Mouse (Mus musculus) ES-Bruce4 (cell line): Measurements from ENCODE around the gene Ccnjl. TPM values are rescaled to one million over a fixed set of nuclear protein-coding genes. Genes with fewer than 3 reads are reported as not detected.

ENCODE experiments used
- H3K27ac ChIP-seq: 2 replicates; pipeline ENCODE4 v1.5.1; 2012; ENCODE audit warnings: low read length, inconsistent platforms; ENCODE audit not compliant: insufficient read depth
- H3K27me3 ChIP-seq: 2 replicates; pipeline ENCODE4 v1.6.1; 2012; ENCODE audit warnings: mild to moderate bottlenecking, low read length, inconsistent platforms; ENCODE audit not compliant: control insufficient read depth, poor library complexity, insufficient read depth, severe bottlenecking
- H3K36me3 ChIP-seq: 2 replicates; pipeline ENCODE4 v1.6.1; 2012; ENCODE audit warnings: inconsistent platforms, mild to moderate bottlenecking, low read length, moderate library complexity; ENCODE audit not compliant: control insufficient read depth, poor library complexity, insufficient read depth, severe bottlenecking
- H3K4me1 ChIP-seq: one replicate; pipeline ENCODE4 v1.8.1; 2011; ENCODE audit warnings: low read length; ENCODE audit not compliant: control insufficient read depth, insufficient read depth
- H3K4me3 ChIP-seq: 2 replicates; pipeline ENCODE4 v1.5.1; 2011; ENCODE audit warnings: low read depth, mild to moderate bottlenecking, low read length
- H3K9ac ChIP-seq: 2 replicates; pipeline ENCODE4 v1.6.1; 2012; ENCODE audit warnings: low read depth, mild to moderate bottlenecking, inconsistent platforms; ENCODE audit not compliant: poor library complexity, severe bottlenecking
- H3K9me3 ChIP-seq: replicated peaks from 2 replicates; pipeline ENCODE4 v1.6.1; 2012; ENCODE audit warnings: mild to moderate bottlenecking, low read length, inconsistent platforms; ENCODE audit not compliant: control insufficient read depth, poor library complexity, insufficient read depth, severe bottlenecking
- CTCF ChIP-seq: IDR thresholded peaks from one replicate; pipeline ENCODE4 v1.8.1; 2011; ENCODE audit warnings: low read depth, low read length
- EP300 ChIP-seq: IDR thresholded peaks from 2 replicates; pipeline ENCODE4 v1.6.1; 2011; ENCODE audit warnings: low read depth, low read length; ENCODE audit not compliant: insufficient read depth
- POLR2A ChIP-seq: IDR thresholded peaks from one replicate; pipeline ENCODE4 v1.8.1; 2011; ENCODE audit warnings: low read length; ENCODE audit not compliant: insufficient read depth
- polyA plus RNA-seq: library from polyadenylated mRNA; stranded (reverse); fragments of >200 nt; gene quantifications from 2 replicates; pipeline ENCODE4 v1.2.4, GENCODE M21; 2011; ENCODE audit warnings: low read depth; ENCODE audit not compliant: missing spikeins, insufficient read depth, insufficient read length

Gene Ccnjl
- polyA plus RNA-seq, 1 experiment: 3.8 TPM

DNA sequence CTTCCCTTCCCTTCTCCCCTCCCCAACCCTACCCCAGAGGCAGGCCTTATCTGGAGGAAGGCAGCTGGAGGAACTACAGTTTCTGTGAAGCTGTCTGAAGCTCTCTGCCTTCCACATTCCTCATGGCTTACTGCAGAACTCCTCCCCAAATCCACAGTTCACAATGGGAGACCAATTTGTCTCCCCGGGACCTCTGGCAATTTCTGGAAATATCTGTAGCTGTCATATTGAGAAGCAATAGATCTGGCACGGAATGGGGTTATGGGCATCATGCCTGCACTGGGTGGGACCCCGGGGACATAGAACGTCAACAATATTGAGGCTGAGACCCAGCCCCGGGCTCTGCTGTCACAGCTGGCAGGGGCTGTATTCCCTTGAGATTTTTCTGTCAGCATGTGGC lies 89.3 kb downstream of the Ccnjl start:
- H3K27me3 ChIP-seq: no peaks in the 10 kb centered on the region
- no peaks in the 10 kb centered on the region for H3K9me3 ChIP-seq
- no peak overlapping the region for H3K27ac ChIP-seq
- peaks cover 10% of the 10 kb centered on the region for H3K4me1 ChIP-seq
- no peak overlapping the region for H3K9ac ChIP-seq
- no peaks in the 10 kb centered on the region for H3K36me3 ChIP-seq
- H3K4me3 ChIP-seq: peak overlapping the region; percentile 3; the same call in 1 of the 2 replicates
- no peak for TF ChIP-seq EP300
- no peak for TF ChIP-seq POLR2A
- TF ChIP-seq CTCF: no peak

DNA sequence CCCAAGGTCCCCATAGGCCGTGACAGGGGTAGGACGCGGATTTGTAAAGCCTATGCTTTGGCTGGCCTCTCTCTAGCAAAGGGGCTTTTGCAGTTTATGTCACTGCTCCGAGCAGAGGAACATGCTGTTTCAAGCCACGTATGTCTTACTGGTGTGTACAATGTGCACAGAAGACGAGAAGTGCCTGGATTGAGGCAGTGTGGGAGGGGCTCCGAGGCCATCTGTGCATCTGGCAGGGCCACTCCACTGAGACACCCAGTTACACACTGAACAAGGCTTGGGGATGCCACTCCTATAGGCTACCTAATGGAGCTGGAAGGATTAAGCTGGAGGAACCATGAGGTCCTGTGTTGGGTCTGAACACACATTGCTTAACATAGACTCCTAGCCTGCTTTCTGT lies 89.8 kb downstream of the Ccnjl start:
- Histone ChIP-seq H3K36me3 (no peaks in the 10 kb centered on the region), H3K9me3 (no peaks in the 10 kb centered on the region), H3K4me3 (no peak overlapping the region), H3K27ac (no peak overlapping the region), H3K27me3 (no peaks in the 10 kb centered on the region), H3K9ac (no peak overlapping the region), H3K4me1 (peaks cover 10% of the 10 kb centered on the region)
- TF ChIP-seq POLR2A: no peak
- no peak for TF ChIP-seq CTCF
- TF ChIP-seq EP300: no peak

DNA sequence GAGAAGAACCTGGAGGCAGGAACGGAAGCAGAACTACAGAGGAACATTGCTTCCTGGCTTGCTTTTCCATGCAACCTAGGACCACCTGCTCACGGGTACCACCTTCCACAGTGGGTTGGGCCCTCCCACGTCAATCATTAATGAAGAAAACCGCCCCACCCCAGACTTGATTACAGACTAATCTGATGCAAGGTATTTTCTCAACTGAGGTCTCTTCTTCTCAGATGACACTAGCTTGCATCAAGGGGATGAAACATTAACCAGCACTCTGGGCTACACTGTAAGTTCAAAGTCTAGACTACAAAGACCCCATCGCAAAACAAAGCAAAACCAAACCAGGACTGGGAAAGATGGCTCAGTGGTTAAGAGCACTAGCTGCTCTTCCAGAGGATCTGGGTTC lies 93.2 kb downstream of the Ccnjl start:
- Histone ChIP-seq H3K9ac (no peak overlapping the region), H3K9me3 (no peaks in the 10 kb centered on the region), H3K4me3 (no peak overlapping the region), H3K4me1 (peaks cover 10% of the 10 kb centered on the region), H3K36me3 (no peaks in the 10 kb centered on the region), H3K27ac (no peak overlapping the region), H3K27me3 (no peaks in the 10 kb centered on the region)
- no peak for TF ChIP-seq POLR2A
- TF ChIP-seq CTCF: no peak
- no peak for TF ChIP-seq EP300

DNA sequence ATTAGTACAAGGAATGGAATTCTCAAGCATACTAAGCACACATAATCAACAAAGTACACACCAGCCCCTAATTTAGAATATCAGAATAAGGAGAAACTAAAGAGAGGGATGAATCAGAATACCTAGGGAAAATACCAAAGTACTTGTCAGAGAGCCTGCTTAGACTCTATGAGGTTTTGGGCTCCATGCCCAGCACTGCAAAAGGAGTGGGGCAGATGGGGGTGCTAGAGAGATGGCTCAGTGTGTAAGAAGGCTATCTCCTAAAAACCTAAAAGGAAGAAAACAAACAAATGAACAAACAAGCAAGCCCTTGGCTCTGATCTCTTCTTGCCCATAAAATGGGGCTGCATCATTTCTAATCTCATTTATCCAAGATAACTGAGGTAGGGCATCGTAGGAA lies 95.8 kb downstream of the Ccnjl start:
- H3K27ac ChIP-seq: 0 out of 2 replicates have a peak overlapping the region, but pooled peaks have one; percentile 0
- H3K4me1 ChIP-seq: peaks cover 2% of the 10 kb centered on the region
- TF ChIP-seq EP300 (no peak), POLR2A (no peak), CTCF (no peak)
- H3K4me3 ChIP-seq: no peak overlapping the region
- H3K9me3 ChIP-seq: no peaks in the 10 kb centered on the region
- H3K9ac ChIP-seq: no peak overlapping the region
- no peaks in the 10 kb centered on the region for H3K36me3 ChIP-seq
- H3K27me3 ChIP-seq: no peaks in the 10 kb centered on the region

DNA sequence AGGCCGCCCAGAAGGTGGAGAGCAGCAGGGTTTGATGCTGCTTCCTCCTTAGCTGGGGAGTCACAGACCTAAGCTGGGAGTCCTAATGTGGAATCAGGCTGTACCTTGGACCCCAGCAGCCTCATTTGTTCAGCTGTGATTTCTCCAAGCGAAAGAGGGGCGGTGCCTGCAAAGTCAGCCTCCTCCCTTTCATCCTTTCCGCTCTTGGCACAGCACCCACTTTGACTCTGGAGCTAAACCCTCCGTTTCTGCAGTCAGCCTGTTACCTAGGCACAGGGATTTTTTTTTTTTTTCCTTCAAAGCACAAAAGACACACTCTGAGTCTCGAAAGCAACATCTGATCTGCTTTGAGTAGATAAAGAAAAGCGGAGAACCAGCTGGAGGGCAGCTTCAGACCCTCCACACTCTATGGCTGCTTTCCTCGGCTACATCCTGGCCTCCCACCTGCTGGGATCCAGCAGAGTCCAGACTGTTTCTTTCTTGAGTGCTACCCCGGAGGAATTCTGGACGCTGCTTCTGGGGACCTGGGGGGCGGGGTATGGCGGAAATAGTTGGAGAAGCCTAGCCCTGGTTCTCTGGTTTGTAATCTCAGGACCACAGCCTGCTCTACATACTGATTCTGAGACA lies 97.8 kb downstream of the Ccnjl start:
- no peak for TF ChIP-seq CTCF
- TF ChIP-seq POLR2A: no peak
- TF ChIP-seq EP300: no peak
- Histone ChIP-seq H3K9me3 (no peaks in the 10 kb centered on the region), H3K27ac (peak overlapping the region; percentile 94), H3K9ac (peak overlapping the region; percentile 72), H3K27me3 (no peaks in the 10 kb centered on the region), H3K36me3 (no peaks in the 10 kb centered on the region), H3K4me3 (peak overlapping the region; percentile 45), H3K4me1 (no peaks in the 10 kb centered on the region)

DNA sequence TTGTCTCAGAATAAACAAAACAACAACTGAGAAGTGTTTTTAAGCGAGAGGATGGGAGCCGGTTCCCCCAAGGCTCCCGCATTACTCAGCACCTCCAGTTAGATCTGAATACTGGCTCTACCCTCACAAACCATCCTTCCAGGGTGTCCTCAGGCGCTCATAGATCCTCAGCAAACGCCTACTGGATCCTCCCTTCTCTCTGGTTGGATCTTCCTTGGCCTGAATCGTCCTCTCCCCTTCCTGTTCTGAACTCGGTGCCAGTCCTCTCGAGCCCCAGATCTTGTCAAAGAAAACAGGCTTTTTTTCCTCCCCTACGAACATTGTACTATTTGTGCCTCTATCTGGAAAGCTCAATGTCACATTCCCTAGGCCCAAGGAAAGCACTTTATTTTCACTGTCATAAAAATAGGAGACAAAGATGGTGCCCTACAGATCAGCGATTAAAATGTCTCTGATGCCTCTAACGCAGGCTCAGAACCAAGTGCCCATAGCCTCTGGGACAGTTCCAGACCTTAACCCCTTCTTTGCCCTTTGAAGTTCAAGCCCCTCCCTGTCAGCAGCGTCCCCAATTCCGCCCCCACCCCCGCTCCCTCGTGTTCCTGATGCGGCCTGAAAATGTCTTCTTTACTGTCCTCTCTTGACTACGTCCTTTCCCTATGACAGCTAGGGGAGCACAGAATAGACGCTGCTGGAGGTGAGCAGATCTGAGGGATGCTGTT lies 98.5 kb downstream of the Ccnjl start:
- H3K4me3 ChIP-seq: no peak overlapping the region
- peak overlapping the region; percentile 72 for H3K9ac ChIP-seq
- H3K27me3 ChIP-seq: no peaks in the 10 kb centered on the region
- peak overlapping the region; percentile 94 for H3K27ac ChIP-seq
- TF ChIP-seq EP300 (no peak), POLR2A (no peak), CTCF (no peak)
- H3K4me1 ChIP-seq: no peaks in the 10 kb centered on the region
- H3K36me3 ChIP-seq: no peaks in the 10 kb centered on the region
- peaks cover 3% of the 10 kb centered on the region; the same call in 1 of the 2 replicates for H3K9me3 ChIP-seq
